Mouse (Mus musculus): ENCODE results near the gene Ly86.

GRCm38 (mm10) chr13:37308006-37308405 lies 37.0 kb upstream of the Ly86 start:
- no peak for TF ChIP-seq GATA1 (IDR thresholded peaks at IDR 0.05; ENCODE audit: low read length)
- no peak for TF ChIP-seq TAL1 (IDR thresholded peaks at IDR 0.05; ENCODE audit: low read length)
